Mouse (Mus musculus) 416B (cell line): ENCODE results near the gene Kcnj15.

Experiments
- DNase-seq: peaks from one replicate; pipeline ENCODE4 v3.0.0; 2011; ENCODE audit warnings: low read depth

The Kcnj15 gene

DNA sequence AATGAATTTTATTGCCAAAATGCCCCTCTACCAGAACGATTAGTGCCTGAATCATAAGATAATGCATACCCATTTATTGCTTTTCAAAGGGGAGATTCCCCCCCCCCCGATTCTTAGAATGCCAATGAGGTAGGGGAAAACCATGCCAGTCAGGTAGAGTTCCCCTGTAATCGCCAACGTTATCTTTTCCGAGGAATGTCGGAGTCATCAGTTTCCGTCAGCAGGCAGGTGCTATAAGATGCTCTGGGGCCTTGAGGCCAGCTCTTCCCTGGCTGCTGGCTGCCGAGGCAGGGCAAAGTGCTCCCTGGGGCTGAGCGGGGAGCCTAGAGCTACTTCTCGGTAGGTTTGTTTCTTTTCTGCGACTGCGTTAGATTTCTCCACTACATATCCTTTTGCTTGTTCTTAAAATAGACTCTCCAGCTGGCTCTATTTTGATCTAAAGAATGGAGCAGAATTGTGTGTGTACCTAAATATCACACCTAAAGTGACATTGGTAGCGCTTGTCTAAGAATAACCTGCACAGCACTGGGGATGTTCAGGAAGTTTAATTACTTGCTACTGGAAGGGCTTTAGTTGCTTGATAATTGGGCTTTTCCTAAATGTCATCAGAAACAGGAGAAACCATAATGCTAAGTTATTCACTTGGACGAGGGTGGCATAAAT, 35.6 kb downstream of the Kcnj15 start:
- DNase-seq: no peak

- peak; percentile 31 for DNase-seq
Measured at GRCm38 (mm10) chr16:95297651-95298050, 40.3 kb downstream of the Kcnj15 start.

DNA sequence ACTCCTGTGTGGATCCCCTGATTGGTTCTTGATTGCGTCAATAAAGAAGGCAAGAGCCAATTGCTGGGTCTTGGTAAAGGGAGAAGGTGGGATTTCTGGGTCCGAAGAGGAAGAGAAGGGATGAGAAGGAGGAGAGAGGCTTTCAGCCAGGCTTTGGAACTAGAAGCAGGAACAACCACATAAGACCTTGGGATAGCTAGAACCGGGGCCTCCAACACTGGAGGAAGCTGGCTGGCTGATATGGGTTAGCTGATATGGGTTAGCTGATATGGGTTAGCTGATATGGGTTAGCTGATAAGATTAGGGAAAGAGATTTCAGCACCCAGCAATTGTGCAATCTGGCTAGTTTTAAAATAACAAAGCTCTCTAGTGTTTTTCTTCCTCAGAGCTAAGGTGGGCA, 44.3 kb downstream of the Kcnj15 start:
- peak; percentile 88 for DNase-seq

DNA sequence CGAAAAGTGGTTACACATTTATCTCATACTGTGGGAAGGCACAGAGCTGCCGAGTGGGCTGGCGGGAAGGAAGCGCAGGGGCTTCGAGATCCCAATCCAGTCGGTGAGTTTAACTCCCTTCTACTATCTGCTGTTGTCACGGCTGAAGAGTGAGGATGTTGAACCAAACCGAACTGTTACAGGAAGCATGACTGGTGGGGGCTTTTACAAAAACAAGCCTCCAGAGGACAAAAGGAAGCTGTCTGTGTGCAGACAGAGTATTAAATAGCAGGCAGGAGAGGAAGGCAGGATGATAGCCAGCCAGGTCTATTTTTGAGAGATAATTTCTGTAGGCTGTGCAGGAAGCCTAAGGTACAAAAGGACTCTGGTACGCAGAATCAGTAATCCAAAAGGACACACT, 46.3 kb downstream of the Kcnj15 start:
- DNase-seq: peak; percentile 92

- no peak for DNase-seq
Measured at GRCm38 (mm10) chr16:95307823-95308360, 50.5 kb downstream of the Kcnj15 start.

- peak; percentile 38 for DNase-seq
Measured at GRCm38 (mm10) chr16:95321945-95322625, 64.7 kb downstream of the Kcnj15 start.

- DNase-seq: no peak
Measured at GRCm38 (mm10) chr16:95332159-95332558, 74.8 kb downstream of the Kcnj15 start.

DNA sequence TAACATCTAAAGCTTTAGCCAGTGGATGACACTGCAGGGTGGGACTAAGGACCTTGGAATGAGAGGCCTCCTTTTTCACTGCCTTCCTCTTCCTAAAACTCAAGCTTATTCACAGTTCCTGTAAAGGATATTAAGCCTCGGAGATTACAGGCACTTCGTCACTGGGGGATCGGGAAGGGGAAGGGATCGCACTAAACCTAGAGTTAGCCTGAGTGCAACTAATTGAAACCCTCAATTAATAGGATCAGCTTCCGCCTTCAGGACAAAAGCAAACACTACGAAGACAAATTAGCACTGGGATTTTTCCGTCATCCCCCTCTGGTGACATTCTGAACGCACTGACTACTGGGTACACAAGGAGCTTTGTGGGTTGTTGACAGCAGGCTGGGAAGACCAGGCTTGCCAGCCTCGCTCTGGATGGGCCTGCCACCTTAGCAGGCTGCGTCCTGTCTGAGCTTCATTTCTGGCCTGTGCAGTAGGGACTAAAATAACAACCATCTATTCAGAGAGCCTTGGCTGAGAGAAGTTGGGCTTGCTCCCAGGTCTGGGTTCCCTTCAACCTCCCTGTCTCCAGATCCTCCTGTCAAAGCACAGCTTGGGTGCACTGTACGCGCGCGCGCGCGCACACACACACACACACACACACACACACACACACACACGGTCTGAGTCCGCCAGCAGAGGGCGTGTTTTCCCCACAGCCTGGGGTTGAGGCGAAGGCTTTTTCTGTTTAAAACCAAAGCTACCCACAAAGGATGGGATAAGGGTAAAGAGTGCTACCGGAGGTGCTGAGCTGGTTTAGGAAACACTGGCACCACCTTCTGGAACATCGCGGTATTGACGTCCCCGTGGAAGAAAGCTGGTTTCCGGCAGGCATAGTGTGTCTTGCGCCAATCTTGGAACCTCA, 83.8 kb downstream of the Kcnj15 start:
- peak; percentile 93 for DNase-seq

- DNase-seq: peak; percentile 76
Measured at GRCm38 (mm10) chr16:95342030-95342429, 84.7 kb downstream of the Kcnj15 start.

DNA sequence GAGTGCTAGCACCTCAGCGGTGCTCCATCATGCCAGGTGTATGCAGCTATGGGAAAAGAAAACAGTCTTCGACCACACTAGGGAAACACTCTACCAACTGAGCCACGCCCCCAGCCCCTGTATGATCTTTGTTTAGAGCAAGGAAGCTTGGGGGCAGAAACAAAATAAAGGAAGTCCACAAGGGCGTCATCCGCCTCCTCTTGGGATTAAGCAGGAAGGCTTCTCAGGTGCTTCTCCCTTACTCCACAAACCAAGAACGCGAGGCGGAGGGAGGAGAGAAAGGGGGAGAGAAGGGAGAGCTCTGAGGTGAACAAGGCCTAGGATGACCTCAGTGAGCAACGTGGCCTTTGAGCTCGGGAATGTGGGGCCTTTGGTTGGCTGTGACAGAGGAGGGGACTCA, 87.6 kb downstream of the Kcnj15 start:
- no peak for DNase-seq

DNA sequence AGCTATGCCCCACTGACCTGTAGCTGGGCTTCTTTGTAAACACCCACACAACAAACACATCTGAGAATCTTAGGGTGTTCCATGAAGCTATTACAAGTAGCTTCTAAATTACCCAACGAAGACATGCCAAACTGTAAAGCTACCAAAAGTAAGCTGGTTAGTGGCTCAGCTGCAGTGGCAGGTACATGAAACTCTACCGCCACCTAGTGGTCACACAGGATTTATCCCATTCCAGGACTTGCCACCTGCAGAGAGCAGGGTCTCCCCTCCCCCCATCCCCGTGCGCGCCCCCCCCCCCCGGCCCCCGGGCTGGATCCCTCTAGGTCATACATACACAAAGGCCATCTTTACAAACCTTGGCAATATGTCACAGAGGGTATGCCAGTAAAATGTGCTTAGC, 88.5 kb downstream of the Kcnj15 start:
- DNase-seq: peak; percentile 84

- peak; percentile 34 for DNase-seq
Measured at GRCm38 (mm10) chr16:95347202-95347601, 89.8 kb downstream of the Kcnj15 start.

DNA sequence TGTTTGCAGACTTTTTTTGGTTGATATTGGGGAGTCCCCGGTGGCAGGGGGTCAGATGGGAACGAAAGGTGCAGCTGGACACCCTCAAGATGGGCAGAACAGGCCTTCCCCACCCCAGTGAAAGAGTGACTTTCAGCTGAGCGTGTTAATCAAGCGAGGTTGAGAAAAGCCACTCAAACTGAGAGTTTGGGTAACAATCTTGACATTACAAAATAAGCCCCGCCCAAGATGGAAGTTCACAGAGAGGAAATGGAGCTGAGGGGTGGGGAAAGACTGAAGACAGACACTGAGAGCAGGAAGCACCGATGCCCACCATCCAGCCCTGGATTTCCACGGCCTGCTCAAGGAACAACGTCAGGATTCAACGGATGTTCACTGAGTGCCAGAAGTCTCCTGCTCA, 91.2 kb downstream of the Kcnj15 start:
- DNase-seq: no peak

DNA sequence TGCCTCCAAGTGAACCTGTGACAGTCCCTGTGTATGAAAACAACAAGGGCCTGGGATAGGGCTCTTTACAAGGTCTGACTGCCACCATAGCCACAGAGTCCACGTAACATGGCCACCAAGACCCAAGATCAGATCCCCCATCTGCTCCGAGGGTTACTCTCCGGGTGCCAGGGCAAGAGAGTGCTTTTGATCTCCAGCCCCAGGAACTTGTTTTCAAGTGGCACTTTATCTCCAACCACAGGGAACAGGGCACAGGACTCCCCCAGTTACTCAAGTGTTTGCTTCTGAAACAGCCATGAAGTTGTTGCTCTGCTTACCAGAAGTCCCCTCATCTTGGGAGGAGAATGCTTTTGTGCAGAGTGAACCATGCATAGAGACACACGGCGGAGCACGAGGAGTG, 92.0 kb downstream of the Kcnj15 start:
- DNase-seq: no peak

GRCm38 (mm10) chr16:95349745-95350144, 92.4 kb downstream of the Kcnj15 start:
- DNase-seq: peak; percentile 58
